Mouse (Mus musculus) thymus, postnatal 25 days (tissue): ENCODE results near the gene Zfp275.
"Not testable (repeated sequence)": the region's sequence is repeated elsewhere in the genome, so short reads cannot be mapped to it uniquely, and the experiment has no call there.

ENCODE experiments used
- DNase-seq: peaks from one replicate; pipeline ENCODE4 v3.0.0; 2022

Gene Zfp275

GRCm38 (mm10) chrX:73342483-73342895 lies at the start of gene Zfp275:
Gene Zfp275 (plus strand): TSS chrX:73342621.
- DNase-seq = peak; percentile 86

GRCm38 (mm10) chrX:73292876-73293275 lies 49.5 kb upstream of the Zfp275 start, which contains the start of the genes Xlr5a and Xlr5c:
Gene Xlr5a (minus strand): TSS chrX:73292976.
Gene Xlr5c (minus strand): TSS chrX:73292976.
- DNase-seq = not testable (repeated sequence)

DNA sequence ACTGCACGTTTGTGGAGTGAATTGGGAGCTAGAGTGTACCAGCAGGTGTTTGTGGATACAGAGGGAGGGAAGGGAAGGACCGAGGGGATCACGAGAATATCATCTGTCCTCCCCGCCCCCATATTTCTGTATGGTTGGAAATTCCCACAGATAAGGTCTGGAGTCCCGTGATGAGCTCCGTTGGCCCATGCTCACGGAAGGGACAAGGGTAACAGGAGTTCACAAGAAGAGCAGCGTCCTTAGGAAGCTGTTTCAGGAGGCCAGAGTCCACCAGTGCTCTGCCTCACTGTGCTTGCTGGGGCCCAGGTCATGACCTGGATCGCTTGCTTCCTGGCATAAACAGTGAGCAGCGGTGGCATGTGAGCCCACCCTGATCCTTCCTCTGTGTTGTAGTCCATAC lies 46.7 kb upstream of the Zfp275 start:
- not testable (repeated sequence) for DNase-seq

DNA sequence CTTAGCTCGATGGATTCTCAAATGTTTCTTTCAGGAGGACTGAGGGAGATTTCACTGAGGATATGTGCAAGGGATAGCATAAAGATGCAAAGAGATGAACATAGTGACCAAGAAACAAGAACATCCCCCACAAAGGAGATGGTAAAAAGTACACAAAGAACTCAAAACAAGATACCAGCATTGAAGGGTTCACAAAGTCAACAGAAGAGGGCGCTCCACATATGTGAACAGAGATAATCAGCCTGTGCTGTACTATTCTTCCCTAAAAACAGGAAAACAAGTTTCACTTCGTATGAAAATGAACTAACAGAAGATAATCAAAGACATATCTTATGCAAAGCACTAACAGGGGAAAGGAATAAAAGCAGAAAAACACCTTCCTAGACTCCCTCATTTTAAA lies 29.9 kb upstream of the Zfp275 start:
- DNase-seq = peak; percentile 29

DNA sequence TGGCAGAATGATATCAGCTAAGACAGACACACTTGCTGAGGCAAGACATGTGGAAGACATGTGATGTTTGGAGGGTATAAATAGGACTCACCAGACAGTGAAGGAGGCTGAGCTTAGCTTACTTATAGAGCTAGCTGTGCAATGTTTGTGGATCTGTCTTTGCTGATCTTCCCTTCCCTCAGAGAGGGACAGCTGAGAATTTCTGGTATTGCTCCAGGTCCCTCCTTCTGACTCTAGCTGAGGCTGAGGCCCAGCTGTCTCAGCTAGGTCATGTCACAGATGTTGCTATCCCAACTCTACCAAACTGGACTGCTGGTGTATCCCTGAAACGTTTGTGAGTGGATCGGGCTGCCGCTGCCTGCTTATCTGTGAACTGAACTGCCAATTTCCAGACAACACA lies 21.4 kb upstream of the Zfp275 start:
- no peak for DNase-seq

- DNase-seq = no peak
These were observed 15.2 kb upstream of the Zfp275 start for GRCm38 (mm10) chrX:73327215-73327614.

- DNase-seq = no peak
These were observed 8.9 kb upstream of the Zfp275 start for GRCm38 (mm10) chrX:73333548-73333947.

DNA sequence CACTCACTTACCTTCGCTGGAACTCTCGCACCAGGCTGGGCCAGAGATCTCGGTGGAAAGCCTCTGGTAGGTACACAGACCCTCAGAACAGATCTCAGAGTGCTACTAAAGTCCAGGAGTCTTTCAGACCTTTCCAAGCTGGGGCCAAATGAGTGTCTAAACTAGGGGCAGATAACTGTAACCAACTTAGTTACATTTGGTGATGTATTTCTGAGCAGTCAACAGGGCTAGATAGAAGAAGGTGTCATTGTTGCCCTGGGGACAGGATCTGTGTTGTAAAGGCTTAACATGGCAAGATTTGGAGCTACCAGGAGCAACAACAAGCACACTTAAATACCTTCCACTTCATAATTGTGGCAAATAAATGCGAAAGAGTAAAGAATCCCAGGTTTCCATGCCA lies 5.7 kb upstream of the Zfp275 start, which contains the start of gene Gm45015:
TSS of gene Gm45015 (minus strand) at position 101 of the 400 bp plus-strand sequence.
- no peak for DNase-seq

GRCm38 (mm10) chrX:73341473-73341872 lies 948 bp upstream of the Zfp275 start:
- no peak for DNase-seq

DNA sequence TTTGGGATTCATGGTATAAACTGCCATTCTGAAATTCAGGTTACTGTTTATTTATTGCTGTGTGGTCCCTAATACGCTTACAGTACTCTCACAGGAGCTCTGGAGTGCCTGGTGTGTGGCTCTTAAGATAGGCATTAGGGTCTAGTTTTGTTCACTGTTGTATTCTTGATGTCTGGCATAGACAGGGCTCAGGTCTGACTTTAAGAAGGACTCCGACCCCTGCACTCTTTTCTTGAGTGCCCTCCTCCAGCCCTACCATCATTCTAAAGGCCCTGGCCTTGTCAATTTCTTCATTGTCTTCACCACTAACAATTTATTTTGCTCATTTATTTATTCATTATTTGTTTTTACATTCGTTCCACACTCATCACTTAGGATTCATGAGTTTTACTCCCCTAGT lies 353 bp upstream of the Zfp275 start:
- no peak for DNase-seq

DNA sequence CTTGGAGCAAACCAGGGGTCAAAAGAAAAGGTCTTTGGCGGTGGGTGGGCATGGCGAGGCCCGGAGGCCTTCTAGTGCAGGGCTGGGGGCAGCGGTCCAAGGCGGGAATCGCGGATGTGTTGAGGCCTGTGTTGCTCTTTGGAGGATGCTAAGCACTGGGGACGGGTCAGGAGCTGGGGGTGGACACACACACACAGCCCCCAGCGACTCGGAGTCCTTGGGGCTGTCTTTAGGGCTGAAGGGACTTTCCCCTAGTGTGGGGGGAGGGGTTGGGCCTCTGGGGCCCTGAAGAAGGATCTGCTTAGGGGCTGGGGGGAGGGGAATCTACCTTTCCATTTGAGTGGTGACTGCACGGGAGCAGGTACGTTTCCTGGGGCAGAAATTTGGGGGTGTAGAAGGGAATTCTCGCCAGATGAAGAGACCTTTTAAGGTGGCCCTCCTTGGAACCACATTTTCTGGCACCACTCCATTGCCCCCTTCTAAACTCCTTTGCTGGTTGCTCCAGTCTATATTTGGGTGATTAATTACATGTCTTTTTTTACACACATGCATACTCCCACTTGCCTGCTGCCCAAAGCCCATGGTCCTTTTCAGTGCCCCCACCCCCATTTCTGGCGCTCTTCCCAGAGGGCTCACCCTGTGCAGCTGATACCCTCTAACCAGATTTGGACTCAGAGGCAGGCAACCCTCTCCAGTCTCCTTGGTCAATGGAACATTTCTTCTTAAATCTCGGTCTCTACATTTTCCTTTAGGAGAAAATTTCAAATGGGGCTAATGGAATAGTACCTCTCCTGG lies 717 bp downstream of the Zfp275 start:
- peak; percentile 24 for DNase-seq

- DNase-seq = no peak
These were observed 1.4 kb downstream of the Zfp275 start for GRCm38 (mm10) chrX:73343802-73344201.

DNA sequence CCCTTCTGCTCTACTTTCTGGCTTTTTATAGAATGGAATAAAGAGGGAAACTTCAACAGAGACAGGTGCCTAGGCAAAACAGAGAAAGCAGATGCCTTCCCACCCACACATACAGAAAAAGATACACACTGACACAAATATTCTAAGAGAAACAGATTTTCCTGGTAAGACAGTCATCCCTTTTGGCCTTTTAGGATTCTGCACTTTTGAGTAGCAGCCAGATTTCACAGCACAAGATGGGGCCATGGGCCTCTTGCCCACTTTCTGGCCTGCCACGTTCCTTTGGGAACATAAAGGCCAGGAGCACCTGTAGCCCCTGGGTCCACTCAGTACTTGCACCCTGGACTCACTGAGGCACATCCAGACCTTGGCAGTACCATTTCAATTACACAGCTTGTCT lies 1.9 kb downstream of the Zfp275 start:
- no peak for DNase-seq

- DNase-seq = no peak
These were observed 13.7 kb downstream of the Zfp275 start for GRCm38 (mm10) chrX:73356163-73356562.

DNA sequence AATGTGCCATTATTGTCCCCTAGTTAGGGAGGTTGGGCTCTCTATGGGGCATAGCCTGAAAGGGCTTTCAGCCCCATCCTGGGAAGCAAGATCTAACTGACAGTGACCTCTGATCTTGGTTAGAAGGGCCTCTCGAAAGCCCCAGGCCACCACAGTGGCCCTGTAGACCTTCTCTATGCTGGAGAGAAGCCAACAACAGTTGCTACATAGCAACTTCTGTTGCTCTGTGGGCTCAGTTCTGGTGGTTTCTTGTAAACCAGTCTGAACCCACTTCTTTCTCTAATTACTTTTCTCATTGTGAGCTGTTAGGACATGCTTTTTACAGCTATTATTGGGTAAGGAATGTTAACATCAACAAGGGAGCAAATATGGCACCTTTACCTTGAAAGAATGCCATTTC lies 14.3 kb downstream of the Zfp275 start:
- DNase-seq = no peak

DNA sequence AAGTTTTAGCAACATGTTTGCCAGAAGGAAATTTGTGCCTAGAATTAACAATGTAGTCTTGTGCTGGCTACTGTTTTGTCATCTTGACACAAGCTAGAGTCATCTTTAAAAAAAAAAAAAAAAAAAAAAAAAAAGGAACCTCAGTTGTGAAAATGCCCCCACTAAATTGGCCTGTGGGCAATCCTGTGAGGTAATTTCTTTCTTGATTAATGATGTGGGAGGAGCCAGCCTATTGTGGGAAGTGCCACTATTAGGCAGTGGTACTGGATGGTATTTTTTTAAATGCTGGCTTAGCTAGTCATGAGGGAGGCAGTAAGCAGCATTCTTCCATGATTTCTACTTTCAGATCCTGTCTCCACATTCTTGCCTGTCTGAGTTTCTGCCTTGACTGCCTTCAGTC lies 20.9 kb downstream of the Zfp275 start:
- DNase-seq = no peak

DNA sequence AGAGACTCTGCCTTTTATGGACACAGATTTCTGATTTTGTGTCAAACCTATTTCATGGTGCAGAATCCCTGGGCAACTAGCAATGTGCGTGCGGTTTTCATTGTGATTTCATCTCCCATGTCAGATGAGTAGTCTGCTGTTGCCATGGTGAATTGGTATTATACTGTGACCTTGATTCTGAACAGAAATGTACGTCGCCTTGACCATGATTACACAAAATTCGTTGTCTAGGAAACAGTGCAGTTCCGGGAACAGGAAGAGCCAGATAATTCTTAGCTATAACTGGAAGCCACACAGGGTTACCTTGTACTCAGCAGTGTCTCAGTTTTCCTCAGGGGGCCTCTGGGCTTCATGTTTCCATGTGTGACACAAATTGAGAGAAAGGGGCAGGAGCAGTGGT lies 42.0 kb downstream of the Zfp275 start:
- DNase-seq = no peak

DNA sequence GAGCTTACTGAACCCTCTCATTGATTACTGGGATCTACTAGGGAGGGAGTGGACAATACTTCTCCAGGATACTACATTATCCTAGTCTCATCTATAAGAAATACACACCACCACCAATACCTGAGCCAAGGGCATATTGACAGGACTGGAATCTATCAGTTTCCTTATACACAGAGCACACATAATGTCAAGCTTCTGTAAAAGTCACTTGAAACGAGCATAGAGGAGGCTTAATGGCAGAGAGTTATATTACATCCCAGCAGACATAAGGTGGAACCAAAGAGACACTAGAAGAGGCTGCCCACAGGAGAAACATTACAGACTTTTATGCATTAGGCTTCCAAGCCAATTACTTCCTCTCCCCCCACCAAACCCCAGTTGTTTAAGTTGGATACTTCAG lies 42.5 kb downstream of the Zfp275 start:
- DNase-seq = no peak

GRCm38 (mm10) chrX:73391481-73391880 lies 49.1 kb downstream of the Zfp275 start:
- no peak for DNase-seq

GRCm38 (mm10) chrX:73396446-73396845 lies 54.0 kb downstream of the Zfp275 start:
- no peak for DNase-seq

- not testable (repeated sequence) for DNase-seq
These were observed 56.2 kb downstream of the Zfp275 start, which contains the start of gene Gm18336 for GRCm38 (mm10) chrX:73398636-73399035. Gene Gm18336 (minus strand): TSS chrX:73398736.

DNA sequence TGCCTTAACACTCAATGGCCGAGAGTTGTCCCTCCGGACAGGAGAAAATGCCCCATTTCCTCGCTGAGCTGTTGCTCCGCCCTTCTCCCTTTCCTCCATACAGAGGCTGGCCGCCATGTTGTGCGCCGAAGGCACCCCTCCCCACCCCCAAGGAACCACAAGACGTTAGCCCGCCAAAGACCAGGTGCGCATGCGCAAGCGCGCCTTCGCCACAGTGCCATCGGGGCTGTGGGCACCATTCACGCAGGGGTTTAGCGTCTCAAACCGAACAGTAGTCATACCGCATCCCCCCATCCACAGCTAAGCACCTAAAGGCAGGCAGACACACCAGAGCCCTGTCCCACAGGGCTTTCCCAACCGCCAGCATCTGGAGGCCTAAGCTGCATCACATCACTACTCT lies 58.5 kb downstream of the Zfp275 start:
- DNase-seq = no peak

DNA sequence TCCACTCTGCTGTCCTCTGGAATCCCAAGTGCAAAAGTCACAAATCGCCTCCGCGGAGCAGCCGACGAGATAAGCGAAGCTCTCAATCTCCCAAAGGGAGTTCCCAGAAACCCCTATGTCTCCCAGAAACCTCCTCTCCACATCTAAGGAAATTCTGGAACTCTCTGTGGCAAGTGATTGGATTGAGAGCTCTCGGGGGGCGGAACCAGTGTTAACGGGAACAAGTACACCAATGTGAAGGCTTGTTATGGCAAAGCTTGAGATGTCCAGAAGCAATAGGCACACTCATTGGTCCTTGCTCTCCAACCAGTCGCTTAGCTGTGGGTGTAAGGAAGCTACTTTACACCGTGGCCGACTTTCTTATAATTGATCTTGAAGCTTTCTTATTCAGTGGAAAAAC lies 59.2 kb downstream of the Zfp275 start:
- DNase-seq = no peak
